Mouse (Mus musculus) brown adipose tissue, adult 24 weeks (tissue): ENCODE measurements around the gene Myadm. TPM values are rescaled to one million over a fixed set of nuclear protein-coding genes. Genes with fewer than 3 reads are reported as not detected.
A peak's percentile ranks its signal among the peaks of the same experiment; 100 is the strongest.

Experiments used
- H3K27ac ChIP-seq: fragments of 200-500 bp; replicated peaks from 2 replicates; pipeline ENCODE4 v1.5.1; 2012; ENCODE audit warnings: low read depth, mild to moderate bottlenecking, low read length
- H3K4me1 ChIP-seq: fragments of 200-500 bp; 2 replicates; pipeline ENCODE4 v1.6.1; 2012; ENCODE audit warnings: low read length, mixed read lengths; ENCODE audit not compliant: control insufficient read depth, insufficient read depth, insufficient read length
- H3K4me3 ChIP-seq: fragments of 200-500 bp; 2 replicates; pipeline ENCODE4 v1.5.1; 2012; ENCODE audit warnings: low read depth, mild to moderate bottlenecking, low read length, moderate library complexity; ENCODE audit not compliant: insufficient read depth
- polyA plus RNA-seq: library from polyadenylated mRNA; stranded (reverse); fragments of >200 nt; gene quantifications from 2 replicates; pipeline ENCODE4 v1.2.4, GENCODE M21; 2012; ENCODE audit not compliant: missing spikeins, insufficient read depth, insufficient read length

The Myadm gene
- polyA plus RNA-seq, 1 experiment = 52.3 TPM

- peaks cover 12% of the 10 kb centered on the region; the same call in 1 of the 2 replicates for H3K4me1 ChIP-seq
- no peak overlapping the region for H3K4me3 ChIP-seq
- peak overlapping the region; percentile 99 for H3K27ac ChIP-seq
Measured at GRCm38 (mm10) chr7:3280654-3281153, 8.2 kb upstream of the Myadm start.

- Histone ChIP-seq H3K27ac (0 out of 2 replicates have a peak overlapping the region, but pooled peaks have one; percentile 42), H3K4me3 (no peak overlapping the region), H3K4me1 (peaks cover 14% of the 10 kb centered on the region; the same call in 1 of the 2 replicates)
Measured at GRCm38 (mm10) chr7:3281741-3282140, 7.1 kb upstream of the Myadm start.

- no peak overlapping the region for H3K27ac ChIP-seq
- peaks cover 19% of the 10 kb centered on the region; the same call in 1 of the 2 replicates for H3K4me1 ChIP-seq
- no peak overlapping the region for H3K4me3 ChIP-seq
Measured at GRCm38 (mm10) chr7:3283081-3283875, 5.6 kb upstream of the Myadm start.

GRCm38 (mm10) chr7:3284604-3285003 is 4.3 kb upstream of the Myadm start:
- Histone ChIP-seq H3K4me3 (no peak overlapping the region), H3K27ac (no peak overlapping the region), H3K4me1 (peaks cover 17% of the 10 kb centered on the region; the same call in 1 of the 2 replicates)

GRCm38 (mm10) chr7:3286036-3286435 is 2.8 kb upstream of the Myadm start:
- Histone ChIP-seq H3K4me3 (no peak overlapping the region), H3K4me1 (peaks cover 12% of the 10 kb centered on the region; the same call in 1 of the 2 replicates), H3K27ac (0 out of 2 replicates have a peak overlapping the region, but pooled peaks have one; percentile 33)

GRCm38 (mm10) chr7:3287186-3287585 is 1.7 kb upstream of the Myadm start:
- Histone ChIP-seq H3K27ac (no peak overlapping the region), H3K4me1 (peaks cover 7% of the 10 kb centered on the region; the same call in 1 of the 2 replicates), H3K4me3 (no peak overlapping the region)

GRCm38 (mm10) chr7:3290257-3291033 is 1.6 kb downstream of the Myadm start:
- Histone ChIP-seq H3K4me3 (peak overlapping the region; percentile 93), H3K27ac (peak overlapping the region; percentile 100), H3K4me1 (peaks cover 15% of the 10 kb centered on the region; the same call in 1 of the 2 replicates)

- Histone ChIP-seq H3K27ac (peak overlapping the region; percentile 100), H3K4me3 (peak overlapping the region; percentile 93)
Measured at GRCm38 (mm10) chr7:3291197-3291596, 2.3 kb downstream of the Myadm start.

GRCm38 (mm10) chr7:3291764-3292163 is 2.9 kb downstream of the Myadm start:
- H3K4me1 ChIP-seq = peaks cover 19% of the 10 kb centered on the region
- peak overlapping the region; percentile 93 for H3K4me3 ChIP-seq
- peak overlapping the region; percentile 100 for H3K27ac ChIP-seq

More at GRCm38 (mm10) chr7:3291197-3291596, 2.3 kb downstream of the Myadm start:
- peaks cover 16% of the 10 kb centered on the region; the same call in 1 of the 2 replicates for H3K4me1 ChIP-seq

GRCm38 (mm10) chr7:3292271-3292670 is 3.4 kb downstream of the Myadm start:
- H3K4me3 ChIP-seq = peak overlapping the region; percentile 93
- peak overlapping the region; percentile 100 for H3K27ac ChIP-seq
- H3K4me1 ChIP-seq = peaks cover 20% of the 10 kb centered on the region

GRCm38 (mm10) chr7:3292791-3293190 is 3.9 kb downstream of the Myadm start:
- peaks cover 18% of the 10 kb centered on the region for H3K4me1 ChIP-seq
- peak overlapping the region; percentile 64 for H3K4me3 ChIP-seq
- peak overlapping the region; percentile 100 for H3K27ac ChIP-seq

- H3K4me3 ChIP-seq = no peak overlapping the region
Measured at GRCm38 (mm10) chr7:3294794-3295193, 5.9 kb downstream of the Myadm start.

GRCm38 (mm10) chr7:3295321-3296110 is 6.6 kb downstream of the Myadm start:
- peak overlapping the region; percentile 19; the same call in 1 of the 2 replicates for H3K4me3 ChIP-seq
- peaks cover 30% of the 10 kb centered on the region for H3K4me1 ChIP-seq
- peak overlapping the region; percentile 28; the same call in 1 of the 2 replicates for H3K27ac ChIP-seq

More at GRCm38 (mm10) chr7:3294794-3295193, 5.9 kb downstream of the Myadm start:
- peaks cover 29% of the 10 kb centered on the region for H3K4me1 ChIP-seq
- H3K27ac ChIP-seq = 0 out of 2 replicates have a peak overlapping the region, but pooled peaks have one; percentile 10

- Histone ChIP-seq H3K4me1 (peaks cover 36% of the 10 kb centered on the region), H3K27ac (no peak overlapping the region), H3K4me3 (no peak overlapping the region)
Measured at GRCm38 (mm10) chr7:3296711-3297110, 7.8 kb downstream of the Myadm start.
